Mouse (Mus musculus) liver, embryonic 15.5 days (tissue): Measurements from ENCODE around the gene Cpsf2. TPM values are rescaled to one million over a fixed set of nuclear protein-coding genes. Genes with fewer than 3 reads are reported as not detected.

Experiments used
- polyA plus RNA-seq: library from polyadenylated mRNA; unstranded; fragments of >200 nt; fragmentation: Nextera tagmentation; extraction: Ambion mirVana; gene quantifications from 2 replicates; pipeline ENCODE4 v1.2.1, GENCODE M21; 2015

Cpsf2 gene
- polyA plus RNA-seq, 1 experiment from 2014 or later, result 16.5 TPM

Other genes starting within 250 kb of the Cpsf2 start
- gene Fbln5, start 156.9 kb upstream of the Cpsf2 start, polyA plus RNA-seq, result 6.4 and 6.8 TPM in 2 replicates
- 8.5 and 9.3 TPM in 2 replicates for gene Trip11, start 62.7 kb upstream of the Cpsf2 start, polyA plus RNA-seq
- 7.6 and 10.5 TPM in 2 replicates for gene Atxn3, start 17.7 kb upstream of the Cpsf2 start, polyA plus RNA-seq
- gene Slc24a4, start 152.7 kb downstream of the Cpsf2 start, polyA plus RNA-seq, result 0.15 and 0.20 TPM in 2 replicates